Mouse (Mus musculus) cerebellum, adult 11 months (tissue): ENCODE results near the gene Pbx1.

Experiments
- DNase-seq: peaks from one replicate; pipeline ENCODE4 v3.0.0; 2022

The Pbx1 gene

DNA sequence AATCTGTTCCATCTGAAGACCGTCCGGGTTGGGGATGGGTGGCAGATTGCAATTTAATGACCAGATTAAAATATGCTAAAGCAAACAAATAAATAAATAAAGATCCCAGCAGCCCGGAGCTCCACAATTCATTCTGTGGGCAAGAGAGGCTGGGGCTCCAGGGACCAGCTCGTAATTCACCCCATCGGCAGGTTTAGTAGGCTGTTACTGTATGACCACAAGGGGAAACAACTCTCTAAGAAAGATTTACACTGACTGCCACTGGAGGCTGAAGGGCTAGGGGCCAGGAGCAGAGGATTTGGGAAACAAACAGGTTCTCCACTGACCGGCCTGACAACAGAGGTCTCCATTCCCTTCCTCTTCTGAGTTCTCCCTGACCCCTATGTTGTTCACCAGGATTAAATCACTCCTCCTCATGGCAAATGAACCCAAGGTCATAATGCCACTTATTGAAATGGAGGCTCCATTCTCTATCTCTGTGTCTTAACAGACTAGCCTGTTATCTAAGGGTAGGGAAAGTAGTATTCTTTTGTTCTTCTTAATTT lies 292.9 kb downstream of the Pbx1 start:
- DNase-seq, result no peak

DNA sequence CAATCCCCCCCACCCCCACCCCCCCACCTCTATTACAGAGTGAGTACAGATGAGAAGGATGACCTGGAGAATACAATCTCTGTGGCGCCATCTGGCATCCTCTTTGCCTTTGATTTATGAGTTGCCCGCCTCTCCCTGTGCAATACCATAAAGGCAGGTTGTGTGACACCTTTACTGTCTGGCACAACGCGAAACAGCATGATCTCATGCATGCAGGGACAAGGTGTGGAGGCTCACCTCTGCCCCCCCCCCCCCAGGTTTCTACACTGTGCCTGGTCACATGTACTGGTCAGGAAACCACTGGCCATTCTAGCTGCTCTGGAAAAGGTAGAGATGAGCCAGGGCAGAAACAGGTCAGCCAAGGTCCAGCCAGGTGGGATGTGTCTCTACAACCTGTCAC lies 293.4 kb downstream of the Pbx1 start:
- no peak for DNase-seq

DNA sequence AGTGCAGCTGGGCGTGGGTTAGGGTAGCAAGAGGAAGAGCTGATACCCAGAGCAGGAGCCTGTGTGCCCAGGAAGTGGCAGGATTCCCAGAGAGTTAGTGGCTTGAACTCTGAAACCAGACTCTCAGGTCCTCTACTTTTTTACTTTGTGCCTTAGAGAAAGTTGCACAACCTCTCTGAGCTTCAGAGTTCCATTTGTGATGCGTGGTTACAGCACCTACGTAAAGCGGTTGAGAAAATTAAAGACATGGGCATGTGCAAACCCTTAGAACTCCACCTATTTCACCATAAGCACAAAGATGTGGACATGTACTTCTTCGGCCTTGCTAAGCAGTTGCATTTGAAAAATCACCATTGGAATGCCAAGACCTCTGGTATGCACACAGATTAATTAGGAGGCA lies 294.2 kb downstream of the Pbx1 start:
- DNase-seq, result no peak

DNA sequence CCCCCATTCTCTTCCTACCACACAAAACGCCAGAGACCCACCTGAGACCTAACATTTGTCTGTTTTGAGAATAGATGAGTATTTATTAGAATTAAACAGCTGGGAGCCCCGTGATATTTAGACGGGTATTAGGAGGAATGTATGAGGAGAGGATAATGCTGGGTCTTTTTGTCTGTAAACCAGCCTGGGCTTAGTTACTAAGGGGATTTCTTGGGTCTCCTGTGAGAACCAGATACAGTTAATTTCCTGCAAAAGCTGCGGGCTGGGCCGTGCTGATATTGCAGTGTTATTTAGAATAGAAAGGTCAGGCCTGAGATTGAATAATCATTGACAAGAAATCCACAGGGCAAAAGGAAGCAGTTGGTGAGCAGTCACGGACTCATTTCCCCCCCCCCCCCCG lies 296.5 kb downstream of the Pbx1 start:
- no peak for DNase-seq

DNA sequence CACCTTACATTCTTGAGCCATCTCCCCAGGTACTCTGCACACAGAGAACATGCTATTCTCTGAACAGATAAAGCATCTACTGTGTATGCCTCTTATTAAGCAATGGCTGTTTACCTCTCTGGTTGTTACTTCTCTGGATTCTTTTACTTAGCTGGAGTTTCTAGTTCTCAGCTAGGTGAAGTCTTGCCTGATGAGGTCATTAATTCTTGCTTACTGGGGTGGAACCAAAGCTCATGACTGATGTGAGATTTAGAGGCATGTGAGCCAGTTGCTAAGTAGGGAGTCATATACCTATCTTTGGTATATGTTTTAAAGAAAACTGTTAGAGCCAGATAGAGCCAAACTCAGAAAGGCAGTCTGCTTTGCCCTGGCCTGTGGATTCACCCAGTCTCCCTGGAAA lies 298.4 kb downstream of the Pbx1 start:
- no peak for DNase-seq

DNA sequence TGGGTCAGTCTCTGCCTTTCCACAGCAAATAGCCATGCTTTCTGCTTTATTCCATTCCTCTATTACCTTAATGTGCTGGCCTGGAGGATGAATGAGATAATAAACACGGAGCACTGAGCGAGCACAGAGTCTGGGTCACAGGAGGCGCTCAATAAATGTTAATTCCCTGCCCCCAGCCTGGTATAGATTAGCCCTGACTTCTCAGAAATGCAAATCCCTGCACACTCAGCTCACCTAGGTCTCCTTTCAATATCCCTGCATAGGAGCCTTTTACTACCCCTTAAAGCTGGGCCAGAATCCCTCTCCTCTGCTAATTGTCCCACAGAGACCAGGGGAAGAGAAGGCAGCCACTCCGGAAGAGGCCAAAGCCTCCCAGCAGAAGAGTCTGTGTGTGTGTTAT lies 304.1 kb downstream of the Pbx1 start:
- no peak for DNase-seq

DNA sequence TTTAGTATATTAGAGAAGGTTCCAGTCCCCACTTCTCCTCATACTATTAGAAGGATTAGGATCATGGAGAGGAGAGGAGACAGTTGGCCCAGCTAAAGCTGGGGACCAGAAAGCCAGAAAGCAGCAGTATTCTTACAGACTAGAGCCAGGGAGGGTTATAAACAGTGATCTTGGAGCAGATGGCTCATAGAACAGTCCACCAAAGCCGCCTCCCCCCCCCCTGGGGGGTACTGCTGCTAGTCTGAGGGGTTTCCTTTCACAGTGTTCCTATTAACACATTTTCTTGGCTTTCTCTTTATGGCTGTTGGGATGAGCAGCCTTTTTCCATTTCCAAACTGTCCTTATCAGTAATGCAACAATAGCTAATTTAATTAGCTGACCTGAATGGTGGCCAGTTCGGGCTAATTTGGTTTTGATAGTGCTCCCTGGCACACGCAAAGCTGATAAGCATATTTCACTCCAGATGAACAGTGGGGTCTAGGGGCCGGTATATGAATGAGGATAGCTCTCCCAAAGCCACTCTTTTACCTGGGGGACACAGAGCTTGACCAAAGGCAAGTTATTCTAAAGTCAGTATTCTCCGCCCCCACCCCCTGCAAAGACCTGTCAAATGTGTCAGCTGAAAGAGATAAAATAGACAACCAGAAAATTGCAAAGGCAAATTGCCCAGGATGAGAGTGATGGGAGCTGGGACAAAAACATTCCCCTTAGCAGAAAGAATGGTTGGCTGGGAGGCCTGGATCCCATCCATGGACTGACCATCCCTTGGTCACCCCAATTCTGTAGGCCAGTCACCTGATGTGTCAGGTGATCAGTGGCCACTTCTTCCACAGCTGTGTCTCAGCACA lies 307.2 kb downstream of the Pbx1 start:
- no peak for DNase-seq

DNA sequence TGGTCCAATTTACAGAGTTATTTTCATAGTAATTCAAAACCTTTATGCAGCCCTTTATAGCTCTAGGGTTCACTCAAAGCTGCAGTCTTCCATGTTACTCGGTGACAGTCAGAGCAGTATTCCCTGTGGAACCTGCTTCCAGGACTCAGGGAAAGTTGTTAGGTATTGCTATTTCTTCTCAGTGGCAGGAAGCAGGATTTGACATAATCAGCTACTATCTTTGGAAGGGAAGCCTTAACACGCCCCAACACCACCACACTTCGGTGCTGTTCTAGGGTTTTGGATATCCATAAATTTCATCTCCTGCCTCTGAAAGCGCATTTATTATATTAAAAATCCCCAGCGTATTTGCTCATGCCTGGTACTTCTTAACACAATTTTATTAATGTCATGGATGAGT lies 314.0 kb downstream of the Pbx1 start:
- no peak for DNase-seq

DNA sequence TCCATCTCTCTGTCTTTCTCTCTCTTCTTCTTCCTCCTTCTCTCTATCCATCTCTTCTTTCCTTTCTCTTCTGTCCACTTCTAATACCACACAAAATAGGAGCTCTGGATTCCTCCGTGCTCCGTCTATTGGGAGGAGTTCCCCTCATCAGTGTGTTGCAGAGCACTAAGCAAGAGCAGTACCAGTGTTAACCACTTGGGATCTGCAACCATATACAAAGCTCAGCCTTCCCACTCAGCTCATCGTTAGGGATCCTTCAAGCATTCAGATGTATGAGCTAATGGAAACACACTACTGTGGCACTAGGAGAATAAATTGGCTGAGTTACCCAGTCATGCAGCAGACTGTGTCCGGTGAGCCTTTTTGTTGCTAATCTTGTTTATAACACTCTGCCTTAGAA lies 314.7 kb downstream of the Pbx1 start:
- DNase-seq, result no peak

DNA sequence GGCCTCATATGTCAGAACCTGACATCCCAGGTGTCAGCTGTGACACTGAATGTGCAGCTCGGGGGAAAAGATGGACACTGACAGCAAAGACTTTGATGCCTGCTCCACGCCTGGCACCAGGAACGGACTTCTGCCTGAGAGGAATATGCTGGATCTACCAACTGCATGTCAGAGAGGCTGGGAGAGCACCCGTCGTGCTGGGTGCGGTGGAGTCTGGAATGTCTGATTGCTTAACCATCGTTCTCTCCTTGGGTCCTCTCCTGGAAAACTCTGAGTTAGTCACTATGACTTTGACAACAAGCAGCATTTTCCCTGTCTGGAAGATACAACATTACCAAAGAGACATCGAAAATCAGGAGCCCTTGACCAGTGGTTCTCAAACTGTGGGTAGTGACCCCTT lies 322.3 kb downstream of the Pbx1 start:
- DNase-seq, result no peak

DNA sequence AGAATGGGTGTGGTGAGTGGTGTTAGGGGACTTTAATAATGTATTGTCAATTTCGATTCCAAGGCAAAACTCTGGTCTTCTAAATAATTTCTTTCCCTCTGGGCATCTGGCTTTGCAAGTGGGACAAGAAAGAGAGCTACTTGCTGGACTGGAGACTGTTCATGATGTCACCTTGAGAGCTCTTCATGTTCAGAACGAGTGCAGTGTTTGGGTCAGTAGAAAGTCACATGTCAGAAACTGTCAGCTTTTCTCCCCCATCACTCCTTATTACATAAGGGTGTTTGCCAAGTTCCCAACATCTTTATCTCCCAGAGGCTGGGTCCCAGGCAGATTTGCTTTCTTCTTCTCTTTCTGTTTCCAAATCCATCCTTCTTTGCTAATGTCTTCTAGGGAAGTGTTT lies 328.2 kb downstream of the Pbx1 start:
- no peak for DNase-seq

DNA sequence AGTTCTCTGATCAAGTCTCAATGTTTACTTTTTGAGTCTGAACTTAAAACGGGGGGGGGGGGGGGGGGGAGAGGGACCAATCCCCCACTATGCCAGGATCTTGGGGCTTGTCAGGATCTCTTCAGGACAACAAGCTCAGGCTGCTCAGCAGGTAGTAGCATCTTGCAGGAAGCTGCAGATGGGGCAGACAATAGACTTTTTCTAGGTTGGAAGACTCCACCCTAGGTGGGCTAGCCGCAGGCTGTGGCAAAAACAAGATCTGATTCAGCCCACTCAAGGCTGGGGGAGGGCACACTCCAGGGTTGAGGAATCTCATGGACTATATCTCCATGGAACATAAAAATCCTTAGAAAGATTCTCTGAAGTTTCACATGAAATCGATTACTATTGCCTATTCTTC lies 330.6 kb downstream of the Pbx1 start:
- no peak for DNase-seq

DNA sequence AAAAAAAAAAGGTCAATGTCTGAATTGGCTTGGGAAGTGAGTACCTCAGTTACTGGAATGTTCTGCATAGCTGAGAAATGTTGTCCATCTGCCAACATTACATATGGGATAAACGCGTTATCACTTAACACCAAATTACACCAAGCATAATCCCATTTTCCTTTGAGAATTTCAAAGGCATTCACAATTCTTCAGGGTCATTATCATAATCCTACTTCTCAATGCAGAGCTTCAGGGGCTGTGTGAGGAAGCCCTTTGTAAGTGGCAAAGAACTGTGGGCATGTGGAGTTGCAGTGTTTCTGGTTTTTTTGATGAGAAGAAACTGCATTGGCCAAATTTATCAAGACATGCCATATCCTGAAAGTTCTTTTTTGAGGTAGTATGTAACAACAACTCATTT lies 333.3 kb downstream of the Pbx1 start:
- no peak for DNase-seq

DNA sequence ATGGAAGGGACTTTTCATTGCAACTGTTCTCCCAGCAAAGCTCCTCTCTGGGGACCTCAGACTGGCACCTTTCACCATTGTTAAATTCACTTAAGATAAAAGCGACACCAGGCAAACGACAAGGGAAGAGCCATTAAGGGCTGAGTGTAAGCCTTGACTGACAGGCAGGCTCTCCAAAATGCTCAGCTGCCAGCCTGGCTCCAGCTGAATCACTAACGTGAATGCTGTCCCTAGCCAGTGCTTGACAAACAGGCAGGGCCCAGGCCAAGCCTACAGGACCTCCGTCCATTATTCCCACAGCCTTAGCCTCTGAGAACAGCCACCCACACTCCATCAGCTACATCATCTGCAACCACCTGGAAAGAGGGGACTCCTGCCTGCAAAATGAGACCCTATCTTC lies 337.4 kb downstream of the Pbx1 start:
- DNase-seq, result no peak

DNA sequence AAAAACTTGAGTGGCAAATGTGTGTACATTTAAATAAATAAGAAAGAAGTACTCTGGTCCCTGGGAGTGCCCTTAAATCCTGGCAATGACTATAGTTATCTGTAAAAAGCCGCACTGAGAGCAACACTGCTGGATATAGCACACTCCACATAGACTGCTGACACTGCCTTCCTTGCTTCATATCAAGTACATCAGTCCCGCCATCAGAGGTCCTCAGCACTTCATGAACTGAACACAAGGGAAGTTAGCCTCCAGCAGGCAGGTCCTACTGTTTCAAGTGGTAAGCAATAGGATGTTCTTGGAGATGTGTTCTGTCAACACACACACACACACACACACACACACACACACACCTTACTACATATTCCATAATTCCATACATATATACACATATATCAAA lies 339.0 kb downstream of the Pbx1 start:
- no peak for DNase-seq

DNA sequence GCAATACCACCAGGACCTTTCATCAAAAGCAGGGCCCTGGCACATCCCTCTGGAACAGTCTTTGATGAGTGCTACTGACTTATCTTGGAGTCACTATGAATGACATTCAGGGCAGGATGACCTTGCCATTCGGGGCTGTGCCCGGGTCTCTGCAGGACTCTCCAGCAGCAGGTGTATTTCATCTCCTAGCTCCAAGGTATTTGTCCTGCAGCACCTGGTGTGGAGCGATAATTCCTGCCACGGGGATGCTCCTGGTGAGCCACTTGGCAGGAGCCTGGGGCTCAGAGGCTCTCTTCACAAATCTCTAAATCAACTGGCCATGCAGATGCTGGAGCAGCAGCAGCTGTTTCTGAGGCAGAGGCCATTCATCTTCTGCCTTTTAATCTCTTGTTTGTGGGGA lies 340.4 kb downstream of the Pbx1 start:
- DNase-seq, result no peak

DNA sequence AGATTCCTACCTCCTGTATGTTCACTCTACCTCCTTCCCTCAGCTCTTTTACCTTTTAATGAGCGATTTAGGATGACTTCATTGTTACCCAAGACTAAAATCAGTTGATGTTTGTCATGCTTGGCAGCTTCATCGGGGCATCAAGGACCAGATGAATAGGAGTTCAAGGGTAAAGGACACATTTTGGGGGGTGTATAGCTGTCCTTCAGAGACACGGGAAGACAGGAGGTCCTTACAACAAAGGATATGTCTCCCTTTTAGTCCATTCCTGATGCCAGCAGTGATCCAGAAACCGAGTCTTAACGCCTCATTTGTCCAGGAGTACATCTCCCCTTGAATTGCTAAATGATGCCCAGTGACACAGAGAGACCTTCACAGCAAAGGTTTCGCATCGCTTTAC lies 343.4 kb downstream of the Pbx1 start:
- no peak for DNase-seq

DNA sequence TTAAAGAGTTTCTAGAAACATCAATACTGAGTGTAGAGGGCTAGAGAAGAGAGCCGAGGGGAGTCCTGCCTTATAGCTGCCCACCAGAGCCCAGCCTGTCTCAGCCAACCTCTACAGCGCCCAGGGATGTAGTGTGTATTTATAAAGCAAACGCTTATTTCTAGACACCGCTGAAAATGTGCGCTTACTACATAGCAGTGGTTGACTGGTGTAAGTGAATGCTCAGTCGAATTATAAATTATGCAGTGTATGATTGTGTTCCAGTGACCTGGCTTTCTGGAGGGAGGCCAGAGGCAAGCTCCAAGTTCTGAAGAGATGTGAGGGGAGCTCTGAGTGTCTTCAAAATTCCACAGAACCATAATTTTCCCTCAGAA lies 352.7 kb downstream of the Pbx1 start:
- DNase-seq, result no peak

DNA sequence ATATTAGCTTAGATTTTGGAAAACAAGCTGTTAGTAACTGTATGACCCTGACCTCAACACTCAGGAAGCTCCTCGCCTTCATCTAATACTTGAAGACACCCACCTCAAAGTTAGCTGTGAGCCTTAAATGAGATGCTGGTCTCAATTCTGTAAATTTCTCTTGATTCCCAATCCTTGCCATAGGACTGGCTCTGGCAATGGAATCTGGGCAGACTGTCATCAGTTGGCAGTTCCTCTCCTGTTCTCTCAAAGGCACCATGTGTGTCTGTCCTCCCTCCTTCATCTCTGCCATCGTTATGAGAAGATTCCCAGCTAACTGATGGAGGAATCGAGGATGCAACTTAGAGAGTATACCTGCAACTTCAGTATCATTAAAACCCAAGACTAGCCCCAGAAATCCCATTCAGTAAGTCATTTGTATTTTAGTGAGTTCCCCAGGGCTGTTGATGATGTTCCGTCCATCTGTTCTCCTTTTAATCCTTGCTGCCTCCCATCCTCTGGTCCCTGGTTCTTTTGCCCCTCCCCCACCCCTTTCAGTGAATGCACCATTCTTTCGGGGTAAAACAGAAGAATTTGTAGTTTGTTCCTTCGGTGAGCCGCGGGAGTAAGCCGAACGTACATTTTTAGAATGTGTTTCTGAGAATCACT lies 353.2 kb downstream of the Pbx1 start:
- no peak for DNase-seq

DNA sequence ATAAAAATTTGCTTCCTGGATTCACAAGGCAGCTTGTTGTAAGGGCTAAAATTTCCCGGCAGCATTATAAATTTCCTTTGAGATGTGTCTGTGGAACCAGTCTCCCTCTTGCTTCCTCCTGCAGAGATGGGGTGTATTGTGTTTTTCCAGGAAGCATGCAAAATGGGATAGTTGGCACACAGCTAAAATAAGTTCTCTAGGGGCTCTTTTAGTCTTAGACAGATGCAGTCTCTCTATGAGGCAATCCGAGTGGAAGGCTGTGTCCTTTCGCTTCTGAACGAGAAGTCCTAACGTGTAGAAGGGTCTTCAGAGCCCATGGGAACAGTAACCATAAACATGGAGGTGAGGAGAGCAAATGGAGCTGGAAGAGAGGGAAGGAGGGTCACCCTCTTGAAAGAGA lies 360.1 kb downstream of the Pbx1 start:
- no peak for DNase-seq

DNA sequence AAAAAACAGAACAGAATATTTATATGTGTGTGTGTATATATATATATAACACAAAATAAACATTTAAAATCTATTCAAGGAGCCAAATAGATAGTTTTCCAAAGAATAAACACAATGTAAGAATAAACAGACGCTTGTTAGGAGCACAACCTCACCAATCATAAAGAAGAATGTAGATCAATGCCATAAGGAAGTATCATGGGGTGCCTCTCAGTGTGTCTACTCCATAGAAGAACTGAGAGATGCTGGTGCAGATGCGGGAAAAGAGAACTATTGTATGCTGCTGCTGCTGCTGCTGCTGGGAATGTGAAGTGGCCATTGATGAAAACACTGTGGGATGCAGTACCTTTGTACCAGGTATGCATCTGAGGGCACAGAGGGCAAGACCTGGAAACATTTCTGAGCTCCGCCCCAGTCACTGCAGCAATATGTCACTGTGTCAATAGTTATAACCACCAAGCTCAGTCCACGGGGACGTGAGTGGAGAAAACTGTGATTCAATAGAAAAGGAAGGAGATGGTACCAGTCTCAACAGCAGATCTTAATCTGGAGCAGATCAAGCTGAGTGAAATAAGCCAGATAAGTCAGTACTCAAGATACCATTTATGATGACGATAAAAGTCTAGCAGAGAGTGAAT lies 361.7 kb downstream of the Pbx1 start:
- DNase-seq, result no peak

DNA sequence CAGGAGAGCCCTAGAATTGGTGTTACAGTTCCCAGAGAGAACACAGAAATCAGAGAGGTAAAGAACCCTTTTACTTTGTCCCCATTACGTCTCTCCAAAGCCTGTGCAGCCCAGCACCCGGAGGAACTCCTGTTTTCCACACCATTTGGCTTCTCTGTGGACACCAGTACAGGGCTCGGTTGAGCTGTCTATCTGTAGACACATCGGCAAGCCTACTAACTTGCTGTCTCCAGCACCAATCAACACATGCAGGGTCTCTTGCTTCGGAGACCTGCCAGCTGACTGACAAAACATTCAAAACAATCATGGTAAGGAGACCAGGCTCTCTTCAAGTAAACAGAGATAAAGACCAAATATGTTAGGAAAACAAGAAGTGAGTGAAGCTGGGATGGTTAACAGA lies 362.3 kb downstream of the Pbx1 start:
- DNase-seq, result no peak
